Mouse (Mus musculus) ES-E14 (cell line): ENCODE measurements around the gene Kifap3.

ENCODE experiments used
- CHD2 ChIP-seq: IDR thresholded peaks from 2 replicates; pipeline ENCODE4 v1.6.1; 2014; ENCODE audit warnings: mild to moderate bottlenecking, low read depth, low read length, inconsistent platforms
- HCFC1 ChIP-seq: IDR thresholded peaks from 2 replicates; pipeline ENCODE4 v1.6.1; 2012; ENCODE audit warnings: low read length, inconsistent platforms, borderline replicate concordance; ENCODE audit not compliant: insufficient read depth
- MAFK ChIP-seq: IDR thresholded peaks from 2 replicates; pipeline ENCODE4 v1.6.1; 2014; ENCODE audit warnings: mild to moderate bottlenecking, low read depth, low read length, inconsistent platforms; ENCODE audit not compliant: insufficient read depth
- ZC3H11A ChIP-seq: IDR thresholded peaks from 2 replicates; pipeline ENCODE4 v1.6.1; 2012; ENCODE audit warnings: low read depth, mild to moderate bottlenecking, inconsistent platforms, low read length, borderline replicate concordance

- no peak for TF ChIP-seq CHD2
- TF ChIP-seq ZC3H11A = no peak
- no peak for TF ChIP-seq MAFK
- no peak for TF ChIP-seq HCFC1
Measured at GRCm38 (mm10) chr1:163903411-163903810, 124.0 kb downstream of the Kifap3 start.
